Mouse (Mus musculus): ENCODE measurements around the gene Arfip2. TPM values are rescaled to one million over a fixed set of nuclear protein-coding genes. Genes with fewer than 3 reads are reported as not detected.

The Arfip2 gene
- polyA plus RNA-seq (2014; fragmentation: Nextera tagmentation; extraction: Ambion mirVana) = 42.7 and 50.1 TPM in 2 replicates

DNA sequence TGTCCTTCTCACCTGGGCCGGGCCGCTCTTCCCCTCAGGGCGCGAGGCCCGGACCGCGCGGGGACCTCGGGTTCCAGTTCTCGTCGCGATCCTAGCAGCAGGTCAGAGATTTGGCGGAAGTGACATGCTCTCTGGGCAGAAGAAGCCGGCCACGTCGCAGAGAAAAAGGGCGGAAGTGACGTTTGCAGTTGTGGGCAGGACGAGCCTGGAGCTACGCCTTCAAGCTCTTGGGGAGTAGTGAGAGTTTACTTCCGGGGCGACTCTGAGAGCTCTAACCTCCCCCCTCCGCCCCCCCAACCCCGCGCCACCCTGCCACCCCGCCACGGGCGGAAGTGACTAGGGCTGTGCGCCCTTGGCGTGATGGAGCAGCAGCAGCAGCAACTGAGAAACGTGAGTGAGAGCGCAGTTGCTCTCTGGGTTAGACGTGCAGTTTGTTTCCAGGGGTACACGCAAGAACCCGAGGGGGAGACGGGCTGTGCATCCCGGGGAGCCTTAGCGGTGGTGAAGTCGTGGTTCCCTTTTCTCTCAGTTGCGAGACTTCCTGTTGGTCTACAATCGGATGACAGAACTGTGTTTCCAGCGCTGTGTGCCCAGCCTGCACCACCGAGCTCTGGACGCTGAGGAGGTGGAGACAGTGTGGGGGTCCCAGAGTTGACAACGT, at the start of gene Arfip2, which contains the start of gene Gm45799:
Gene Arfip2, minus strand, starts transcription at position 184 of the 661 bp plus-strand sequence.
Gene Gm45799, plus strand, starts transcription at position 320 of the 661 bp plus-strand sequence.
- ATAC-seq (replicated peaks; ENCODE audit: low FRiP score) (peak; percentile 95), DNase-seq (ENCODE audit: low spot score) (peak; percentile 93)
- Histone ChIP-seq H3K9me3 (ENCODE audit: control insufficient read depth, low read length) (no peaks in the 10 kb centered on the region), H3K27me3 (replicated peaks; ENCODE audit: control insufficient read depth, insufficient read depth, low read length) (no peaks in the 10 kb centered on the region), H3K4me3 (ENCODE audit: low read depth, low read length) (peak within 1 kb of the TSS; percentile 78), H3K4me2 (peak within 1 kb of the TSS; percentile 92), H3K36me3 (ENCODE audit: control insufficient read depth, insufficient read depth, low read length) (peaks cover 16% of the 10 kb centered on the region; the same call in 1 of the 2 replicates), H3K27ac (ENCODE audit: low read depth, low read length) (peak within 1 kb of the TSS; percentile 80), H3K4me1 (replicated peaks; ENCODE audit: control insufficient read depth, insufficient read depth, low read length) (peaks cover 10% of the 10 kb centered on the region), H3K9ac (ENCODE audit: low read depth, low read length) (peak within 1 kb of the TSS; percentile 74)
- under 1% methylated on average over 45 of the region's 45 CpGs for WGBS

DNA sequence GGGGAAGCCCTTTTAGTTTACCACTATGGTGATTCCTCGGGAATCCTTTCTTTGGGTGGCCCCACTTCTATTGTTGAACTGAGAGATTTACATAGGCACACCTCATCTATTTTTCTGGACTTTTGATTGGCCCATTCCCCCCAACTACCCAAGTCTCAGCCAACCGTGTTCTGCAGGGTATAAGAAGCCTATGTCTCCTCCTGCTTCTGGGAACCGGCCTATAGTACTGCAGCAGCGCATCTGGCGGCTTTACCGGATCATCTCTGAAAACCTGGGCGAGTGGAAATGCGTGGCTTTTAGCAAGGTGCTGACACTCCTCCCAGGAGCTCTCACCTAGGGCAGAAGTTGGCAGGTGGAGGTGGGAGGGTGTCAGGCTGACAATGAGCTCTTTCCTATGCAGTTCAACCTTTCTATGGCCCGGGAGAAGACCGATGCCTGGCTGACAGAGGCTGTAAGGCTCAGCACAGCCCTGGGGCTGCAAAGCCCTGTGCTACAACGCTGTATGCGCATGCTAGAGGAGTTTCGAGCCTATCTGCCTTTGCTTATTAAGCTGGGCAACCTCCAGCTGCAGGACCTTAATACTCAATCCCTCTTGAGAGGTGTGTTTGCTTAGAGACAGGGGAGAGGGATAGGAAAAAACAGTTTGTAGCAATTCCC, 45.5 kb upstream of the Arfip2 start:
- Histone ChIP-seq H3K4me1 (replicated peaks; ENCODE audit: control insufficient read depth, insufficient read depth, low read length) (no peaks in the 10 kb centered on the region), H3K27ac (ENCODE audit: low read depth, low read length) (no peak overlapping the region), H3K27me3 (replicated peaks; ENCODE audit: control insufficient read depth, insufficient read depth, low read length) (no peaks in the 10 kb centered on the region), H3K4me3 (ENCODE audit: low read depth, low read length) (no peak overlapping the region), H3K9ac (ENCODE audit: low read depth, low read length) (no peak overlapping the region), H3K9me3 (ENCODE audit: control insufficient read depth, low read length) (no peaks in the 10 kb centered on the region), H3K4me2 (no peak overlapping the region), H3K36me3 (ENCODE audit: control insufficient read depth, insufficient read depth, low read length) (no peaks in the 10 kb centered on the region)
- 27% methylated on average over 13 of the region's 13 CpGs for WGBS
- ATAC-seq (replicated peaks; ENCODE audit: low FRiP score) (no peak), DNase-seq (ENCODE audit: low spot score) (peak; percentile 33)

DNA sequence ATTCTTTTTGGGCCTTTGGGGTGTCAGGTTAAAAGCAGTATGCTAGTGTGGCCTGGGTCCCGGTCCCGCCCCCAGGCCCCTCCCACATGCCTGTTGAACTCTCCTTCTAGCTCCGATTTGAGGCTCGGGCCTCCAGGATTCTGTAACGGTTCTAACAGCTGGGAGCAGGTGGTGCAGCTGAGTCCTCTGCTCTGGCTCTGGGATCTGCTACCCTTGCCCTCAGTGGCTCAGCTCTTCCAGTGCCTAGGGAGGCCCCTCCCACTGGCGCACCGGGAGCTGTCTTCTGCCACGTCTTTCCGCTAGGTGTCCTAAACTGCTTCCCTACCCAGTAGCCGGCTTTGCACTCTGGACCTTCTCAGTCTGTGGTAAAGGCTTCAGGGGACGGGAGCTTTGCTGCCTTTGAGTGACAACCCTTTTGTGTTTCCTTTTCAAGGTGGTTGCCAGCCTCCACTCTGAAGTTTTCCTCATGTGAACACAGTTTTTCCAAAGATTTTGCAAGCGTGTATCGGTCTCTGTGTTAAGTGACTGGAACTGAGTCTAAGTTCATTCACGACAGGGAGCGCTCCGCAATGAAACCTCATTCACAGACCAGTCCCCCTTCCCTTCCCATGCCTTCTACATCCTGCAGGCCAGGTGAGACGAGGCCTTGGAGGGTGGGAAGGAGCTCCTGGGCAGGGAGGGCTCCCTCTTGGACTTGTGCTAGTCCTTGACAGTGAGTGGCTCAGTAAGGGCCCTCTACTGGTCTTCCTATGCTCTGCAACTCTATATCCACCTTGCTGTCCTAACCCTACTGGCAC, 10.6 kb upstream of the Arfip2 start, which contains the start of gene Dnhd1:
Gene Dnhd1, plus strand, starts transcription at position 189 of the 797 bp plus-strand sequence.
- Histone ChIP-seq H3K9ac (ENCODE audit: low read depth, low read length) (peak within 1 kb of the TSS; percentile 60), H3K4me3 (ENCODE audit: low read depth, low read length) (peak within 1 kb of the TSS; percentile 56), H3K27me3 (replicated peaks; ENCODE audit: control insufficient read depth, insufficient read depth, low read length) (no peaks in the 10 kb centered on the region), H3K27ac (ENCODE audit: low read depth, low read length) (peak within 1 kb of the TSS; percentile 38), H3K36me3 (ENCODE audit: control insufficient read depth, insufficient read depth, low read length) (no peaks in the 10 kb centered on the region), H3K4me1 (replicated peaks; ENCODE audit: control insufficient read depth, insufficient read depth, low read length) (peaks cover 3% of the 10 kb centered on the region; the same call in 1 of the 2 replicates), H3K9me3 (ENCODE audit: control insufficient read depth, low read length) (no peaks in the 10 kb centered on the region), H3K4me2 (peak within 1 kb of the TSS; percentile 88)
- peak; percentile 95 for ATAC-seq (replicated peaks; ENCODE audit: low FRiP score)
- peak; percentile 80 for DNase-seq (ENCODE audit: low spot score)
- WGBS = 3% methylated on average over 17 of the region's 17 CpGs

DNA sequence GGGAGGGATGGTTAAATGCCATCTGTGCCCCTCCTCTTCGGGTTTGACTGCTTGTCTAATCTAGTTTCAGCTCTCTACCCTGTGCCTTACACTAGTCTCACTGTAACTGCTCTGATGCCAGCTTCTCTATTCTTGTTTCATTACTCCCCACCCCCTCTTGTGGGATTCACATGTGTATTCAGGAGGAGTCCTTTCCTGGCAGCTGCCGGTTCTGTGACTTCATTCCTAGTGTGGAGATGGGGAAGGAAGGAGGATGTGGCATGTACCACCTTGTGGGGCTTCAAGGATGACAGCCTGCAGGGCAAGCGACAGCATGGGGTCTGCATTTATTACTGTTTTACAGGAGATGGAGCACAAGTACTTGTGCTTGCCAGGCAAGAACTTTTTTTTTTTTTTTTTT, 1.7 kb upstream of the Arfip2 start:
- Histone ChIP-seq H3K4me3 (ENCODE audit: low read depth, low read length) (peak overlapping the region; percentile 78), H3K36me3 (ENCODE audit: control insufficient read depth, insufficient read depth, low read length) (peaks cover 10% of the 10 kb centered on the region; the same call in 1 of the 2 replicates), H3K9me3 (ENCODE audit: control insufficient read depth, low read length) (no peaks in the 10 kb centered on the region), H3K9ac (ENCODE audit: low read depth, low read length) (peak overlapping the region; percentile 65; the same call in 1 of the 2 replicates), H3K27me3 (replicated peaks; ENCODE audit: control insufficient read depth, insufficient read depth, low read length) (no peaks in the 10 kb centered on the region), H3K4me2 (peak overlapping the region; percentile 92), H3K4me1 (replicated peaks; ENCODE audit: control insufficient read depth, insufficient read depth, low read length) (peaks cover 10% of the 10 kb centered on the region), H3K27ac (ENCODE audit: low read depth, low read length) (no peak overlapping the region)
- ATAC-seq (replicated peaks; ENCODE audit: low FRiP score) (no peak), DNase-seq (ENCODE audit: low spot score) (peak; percentile 29)
- 57% methylated on average over 3 of the region's 3 CpGs for WGBS

- H3K36me3 ChIP-seq (ENCODE audit: control insufficient read depth, insufficient read depth, low read length) = peaks cover 14% of the 10 kb centered on the region; the same call in 1 of the 2 replicates
Observed at GRCm38 (mm10) chr7:105640894-105641255, 659 bp upstream of the Arfip2 start.

GRCm38 (mm10) chr7:105639756-105640155, 460 bp downstream of the Arfip2 start, which contains the start of gene Timm10b:
Gene Timm10b, plus strand, starts transcription at chr7:105640056.
- Histone ChIP-seq H3K36me3 (ENCODE audit: control insufficient read depth, insufficient read depth, low read length) (peaks cover 16% of the 10 kb centered on the region; the same call in 1 of the 2 replicates), H3K9me3 (ENCODE audit: control insufficient read depth, low read length) (no peaks in the 10 kb centered on the region), H3K9ac (ENCODE audit: low read depth, low read length) (peak within 1 kb of the TSS; percentile 74), H3K27ac (ENCODE audit: low read depth, low read length) (peak within 1 kb of the TSS; percentile 80), H3K4me2 (peak within 1 kb of the TSS; percentile 92), H3K27me3 (replicated peaks; ENCODE audit: control insufficient read depth, insufficient read depth, low read length) (no peaks in the 10 kb centered on the region), H3K4me1 (replicated peaks; ENCODE audit: control insufficient read depth, insufficient read depth, low read length) (peaks cover 11% of the 10 kb centered on the region), H3K4me3 (ENCODE audit: low read depth, low read length) (peak within 1 kb of the TSS; percentile 78)
- DNase-seq (ENCODE audit: low spot score) = no peak
- WGBS = 7% methylated on average over 2 of the region's 2 CpGs
- ATAC-seq (replicated peaks; ENCODE audit: low FRiP score) = peak; percentile 8; the same call in 1 of the 2 replicates

More at GRCm38 (mm10) chr7:105640894-105641255, 659 bp upstream of the Arfip2 start:
- peak overlapping the region; percentile 80 for H3K27ac ChIP-seq (ENCODE audit: low read depth, low read length)
- ATAC-seq (replicated peaks; ENCODE audit: low FRiP score) (peak; percentile 28), DNase-seq (ENCODE audit: low spot score) (peak; percentile 47)
- H3K4me1 ChIP-seq (replicated peaks; ENCODE audit: control insufficient read depth, insufficient read depth, low read length) = peaks cover 10% of the 10 kb centered on the region
- H3K9ac ChIP-seq (ENCODE audit: low read depth, low read length) = peak overlapping the region; percentile 65
- no peaks in the 10 kb centered on the region for H3K27me3 ChIP-seq (replicated peaks; ENCODE audit: control insufficient read depth, insufficient read depth, low read length)
- peak overlapping the region; percentile 92 for H3K4me2 ChIP-seq
- H3K9me3 ChIP-seq (ENCODE audit: control insufficient read depth, low read length) = no peaks in the 10 kb centered on the region
- WGBS = under 1% methylated on average over 18 of the region's 18 CpGs
- peak overlapping the region; percentile 78 for H3K4me3 ChIP-seq (ENCODE audit: low read depth, low read length)

GRCm38 (mm10) chr7:105639304-105639703, 912 bp downstream of the Arfip2 start:
- Histone ChIP-seq H3K27ac (ENCODE audit: low read depth, low read length) (no peak overlapping the region), H3K4me2 (peak overlapping the region; percentile 92), H3K4me1 (replicated peaks; ENCODE audit: control insufficient read depth, insufficient read depth, low read length) (peaks cover 14% of the 10 kb centered on the region), H3K9ac (ENCODE audit: low read depth, low read length) (peak overlapping the region; percentile 74; the same call in 1 of the 2 replicates), H3K27me3 (replicated peaks; ENCODE audit: control insufficient read depth, insufficient read depth, low read length) (no peaks in the 10 kb centered on the region), H3K36me3 (ENCODE audit: control insufficient read depth, insufficient read depth, low read length) (peaks cover 16% of the 10 kb centered on the region; the same call in 1 of the 2 replicates), H3K9me3 (ENCODE audit: control insufficient read depth, low read length) (no peaks in the 10 kb centered on the region), H3K4me3 (ENCODE audit: low read depth, low read length) (peak overlapping the region; percentile 78)
- DNase-seq (ENCODE audit: low spot score) (peak; percentile 29), ATAC-seq (replicated peaks; ENCODE audit: low FRiP score) (no peak)
- 77% methylated on average over 9 of the region's 9 CpGs for WGBS

- peaks cover 14% of the 10 kb centered on the region for H3K4me1 ChIP-seq (replicated peaks; ENCODE audit: control insufficient read depth, insufficient read depth, low read length)
- WGBS = 89% methylated on average over 6 of the region's 6 CpGs
- peak overlapping the region; percentile 92 for H3K4me2 ChIP-seq
- H3K27ac ChIP-seq (ENCODE audit: low read depth, low read length) = no peak overlapping the region
- DNase-seq (ENCODE audit: low spot score) = peak; percentile 27
- H3K36me3 ChIP-seq (ENCODE audit: control insufficient read depth, insufficient read depth, low read length) = peaks cover 15% of the 10 kb centered on the region; the same call in 1 of the 2 replicates
- no peaks in the 10 kb centered on the region for H3K27me3 ChIP-seq (replicated peaks; ENCODE audit: control insufficient read depth, insufficient read depth, low read length)
- no peak overlapping the region for H3K9ac ChIP-seq (ENCODE audit: low read depth, low read length)
- H3K9me3 ChIP-seq (ENCODE audit: control insufficient read depth, low read length) = no peaks in the 10 kb centered on the region
- no peak for ATAC-seq (replicated peaks; ENCODE audit: low FRiP score)
- no peak overlapping the region for H3K4me3 ChIP-seq (ENCODE audit: low read depth, low read length)
Observed at GRCm38 (mm10) chr7:105638776-105639175, 1.4 kb downstream of the Arfip2 start.
